Mouse (Mus musculus): Measurements from ENCODE around the gene Lrrc8b.

The Lrrc8b gene

GRCm38 (mm10) chr5:105520442-105520965 is 104.9 kb downstream of the Lrrc8b start:
- no peak for DNase-seq

GRCm38 (mm10) chr5:105523452-105523851 is 107.9 kb downstream of the Lrrc8b start:
- no peak for DNase-seq

GRCm38 (mm10) chr5:105525004-105525403 is 109.4 kb downstream of the Lrrc8b start:
- no peak for DNase-seq

GRCm38 (mm10) chr5:105526107-105526645 is 110.6 kb downstream of the Lrrc8b start:
- no peak for DNase-seq

- DNase-seq: no peak
Observed at GRCm38 (mm10) chr5:105526766-105527165, 111.2 kb downstream of the Lrrc8b start.

GRCm38 (mm10) chr5:105527477-105528331 is 112.1 kb downstream of the Lrrc8b start:
- no peak for DNase-seq

GRCm38 (mm10) chr5:105530576-105530975 is 115.0 kb downstream of the Lrrc8b start:
- DNase-seq: no peak

- DNase-seq: no peak
Observed at GRCm38 (mm10) chr5:105535186-105535585, 119.6 kb downstream of the Lrrc8b start.

GRCm38 (mm10) chr5:105536172-105536571 is 120.6 kb downstream of the Lrrc8b start:
- DNase-seq: no peak

- DNase-seq: no peak
Observed at GRCm38 (mm10) chr5:105537101-105537723, 121.6 kb downstream of the Lrrc8b start.

Data from right cerebral cortex, postnatal 4 days (tissue).